Mouse (Mus musculus): ENCODE measurements around the gene Them4.
"Not testable (repeated sequence)": the region's sequence is repeated elsewhere in the genome, so short reads cannot be mapped to it uniquely, and the experiment has no call there.

Gene Them4

DNA sequence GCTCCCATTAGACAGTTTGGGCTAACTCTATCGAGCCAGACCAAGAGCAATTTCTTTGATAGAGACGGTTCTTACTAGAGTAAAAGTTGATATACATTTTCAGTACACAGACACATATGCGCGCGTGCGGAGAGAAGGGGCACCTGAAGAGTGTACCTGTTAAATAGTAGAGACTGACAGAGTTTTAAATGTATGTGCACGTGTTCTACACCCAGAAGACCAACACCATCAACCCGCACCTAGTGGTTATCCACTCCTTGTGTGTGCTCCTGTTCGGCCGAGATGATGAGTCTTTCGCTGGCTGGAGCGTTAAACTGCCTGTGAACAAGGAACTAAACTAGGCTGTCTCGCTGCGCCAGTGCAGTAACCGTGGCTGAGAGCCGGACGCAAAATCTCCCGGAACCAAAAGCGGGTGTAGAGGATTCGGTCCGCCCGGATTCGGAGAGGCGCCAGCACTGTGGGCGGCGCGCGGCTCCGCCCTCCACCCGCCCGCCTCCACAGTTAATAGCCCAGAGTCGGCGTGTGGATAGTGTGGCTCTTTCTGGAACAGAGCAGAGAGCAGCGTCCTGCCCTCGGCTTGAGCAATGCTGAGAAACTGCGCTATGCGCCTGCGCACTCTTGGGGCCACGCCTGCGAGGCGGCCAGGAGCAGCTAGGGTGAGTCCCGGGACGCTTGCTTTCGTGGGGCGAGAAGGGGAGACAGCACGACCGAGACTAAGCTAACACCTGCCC, at the start of gene Them4:
TSS of gene Them4 (plus strand) at position 457 of the 731 bp plus-strand sequence.
- peak; percentile 77 to 78 for DNase-seq (ENCODE audit: low spot score in 2 of 2)

DNA sequence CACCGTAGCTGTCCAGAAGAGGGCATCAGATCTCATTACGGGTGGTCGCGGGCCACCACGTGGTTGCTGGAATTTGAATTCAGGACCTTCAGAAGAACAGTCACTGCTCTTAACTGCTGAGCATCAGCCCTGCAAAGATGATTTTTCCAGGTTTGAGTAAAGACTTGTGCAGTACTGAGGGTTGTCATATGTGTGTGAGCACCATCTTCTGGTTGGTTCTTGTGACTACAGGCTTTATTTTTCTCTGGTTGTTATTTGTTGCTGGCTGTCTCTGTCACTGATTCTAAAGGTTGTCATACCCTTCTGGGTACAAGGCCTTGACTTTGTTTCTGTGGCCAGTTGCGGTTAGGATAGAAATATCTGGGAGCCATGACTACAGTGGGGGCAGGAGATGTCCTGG, 49.3 kb upstream of the Them4 start:
- no peak for DNase-seq (ENCODE audit: low spot score in 2 of 2)

DNA sequence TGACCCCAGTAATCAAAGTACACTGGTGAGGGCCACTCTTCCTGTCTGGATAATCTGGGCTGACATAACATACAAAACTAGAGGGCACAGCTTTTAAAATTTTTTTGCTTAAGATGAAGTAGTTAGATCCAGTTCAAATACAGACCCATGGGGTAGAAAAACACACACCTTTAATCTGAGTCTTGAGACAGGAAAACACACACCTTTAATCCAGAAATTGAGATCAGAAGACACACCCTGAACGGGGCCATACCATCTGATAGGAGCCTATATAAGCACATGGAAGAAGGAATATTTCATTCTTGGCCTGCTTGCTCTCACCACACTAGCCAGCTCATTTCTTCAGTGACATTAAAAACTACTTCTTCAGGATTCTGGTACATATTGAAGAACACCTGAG, 46.2 kb upstream of the Them4 start, which contains the start of gene Gm4778:
TSS of gene Gm4778 (plus strand) at position 301 of the 400 bp plus-strand sequence.
- DNase-seq (ENCODE audit: low spot score in 2 of 2), result not testable (repeated sequence)

- no peak for DNase-seq (ENCODE audit: low spot score in 2 of 2)
These were observed 33.9 kb upstream of the Them4 start for GRCm38 (mm10) chr3:94275991-94276390.

GRCm38 (mm10) chr3:94305457-94305856, 4.4 kb upstream of the Them4 start:
- DNase-seq (ENCODE audit: low spot score in 2 of 2), result no peak

DNA sequence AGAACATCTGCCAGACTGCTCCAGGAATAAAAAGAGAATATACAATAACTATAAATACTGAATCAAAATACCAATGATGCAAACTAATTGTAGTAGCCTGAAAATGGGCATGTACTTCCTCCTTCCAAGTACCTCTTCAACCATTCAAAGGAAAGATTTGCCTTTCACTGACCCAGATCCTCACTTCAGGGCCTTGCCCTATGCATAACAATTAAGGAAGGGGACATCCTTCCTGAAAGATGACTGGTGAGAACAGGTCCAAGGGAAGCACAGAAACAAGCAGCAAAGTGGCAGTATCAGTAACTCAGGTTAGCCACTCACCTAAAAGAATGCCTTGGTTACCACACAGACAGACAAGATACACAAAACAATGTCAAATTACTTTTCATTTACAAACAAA, 2.9 kb upstream of the Them4 start:
- no peak for DNase-seq (ENCODE audit: low spot score in 2 of 2)

DNA sequence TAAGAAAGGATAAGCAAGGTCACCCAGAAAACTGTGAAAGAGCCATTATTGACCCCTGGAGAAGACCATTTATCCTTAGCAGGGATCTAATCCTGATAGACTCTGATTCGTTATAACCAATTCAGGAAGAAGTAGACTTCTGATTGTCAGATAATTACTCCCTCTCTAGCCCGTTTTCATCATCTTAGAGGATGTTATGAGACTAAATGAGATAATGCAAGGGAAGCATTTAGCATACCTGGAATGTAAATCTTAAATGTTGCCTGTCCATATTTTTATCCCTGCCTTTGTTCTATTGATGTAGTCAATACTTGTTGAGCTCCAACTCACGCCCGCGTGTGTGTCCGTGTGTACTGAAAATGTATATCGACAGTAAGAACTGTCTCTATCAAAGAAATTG, 602 bp downstream of the Them4 start:
- no peak for DNase-seq (ENCODE audit: low spot score in 2 of 2)

DNA sequence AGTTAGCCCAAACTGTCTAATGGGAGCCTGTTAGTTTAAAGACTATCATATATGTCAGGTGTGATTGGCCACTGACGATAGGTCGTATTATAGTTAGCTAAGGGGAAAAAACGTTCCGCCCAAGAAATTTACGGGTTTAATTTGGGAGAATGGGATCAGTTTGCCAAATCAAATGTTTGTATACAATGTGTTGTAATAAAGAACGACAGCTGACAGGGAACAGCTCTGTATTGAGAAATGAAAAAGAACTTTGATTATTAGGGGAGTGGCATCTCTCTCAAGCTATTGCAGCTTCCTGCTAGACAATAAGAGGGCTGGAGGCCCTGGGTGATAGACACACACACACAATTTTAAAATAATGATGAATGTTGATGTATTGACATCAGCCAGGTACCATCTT, 1.0 kb downstream of the Them4 start:
- no peak for DNase-seq (ENCODE audit: low spot score in 2 of 2)

DNA sequence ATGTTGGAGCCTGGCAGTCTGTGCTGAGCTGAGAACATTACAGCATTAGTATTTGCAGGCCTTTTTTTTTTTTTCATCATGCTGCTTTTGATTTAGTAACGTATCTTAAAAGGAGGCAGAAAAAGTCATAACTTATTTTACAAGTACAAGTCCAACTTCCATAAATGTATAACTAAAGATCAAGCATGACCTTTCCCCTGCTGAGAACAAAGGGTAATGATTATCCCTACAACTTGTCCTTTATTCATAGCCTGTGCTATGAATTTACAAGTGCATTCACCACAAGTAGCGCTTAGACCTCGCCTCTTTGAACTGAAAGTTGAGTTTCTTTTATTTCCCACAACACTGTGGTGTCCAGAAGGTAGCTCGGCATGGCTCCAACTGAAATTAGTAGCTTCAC, 1.5 kb downstream of the Them4 start:
- DNase-seq (ENCODE audit: low spot score in 2 of 2), result no peak

- DNase-seq (ENCODE audit: low spot score in 2 of 2), result no peak
These were observed 18.8 kb downstream of the Them4 start for GRCm38 (mm10) chr3:94328681-94329080.

DNA sequence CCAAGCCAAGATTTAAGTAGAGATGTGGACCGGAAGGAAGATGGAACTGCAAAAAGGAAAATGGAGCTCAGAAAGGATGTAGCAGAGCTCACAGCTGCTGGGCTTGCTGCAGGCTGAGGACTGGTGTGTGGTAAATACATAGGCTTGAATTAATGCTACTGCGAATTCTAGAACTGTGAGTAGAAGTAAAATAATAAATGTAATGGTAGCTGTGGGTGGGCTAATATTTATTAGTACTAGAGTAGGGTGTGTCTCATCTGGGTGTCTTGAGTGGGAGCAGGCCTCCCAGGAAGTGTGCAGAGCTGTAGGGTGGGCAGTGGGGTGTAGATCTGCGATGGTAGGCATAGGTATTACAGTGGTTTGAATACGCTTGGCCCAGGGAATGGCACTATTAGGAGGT, 24.6 kb downstream of the Them4 start:
- DNase-seq (ENCODE audit: low spot score in 2 of 2), result no peak

DNA sequence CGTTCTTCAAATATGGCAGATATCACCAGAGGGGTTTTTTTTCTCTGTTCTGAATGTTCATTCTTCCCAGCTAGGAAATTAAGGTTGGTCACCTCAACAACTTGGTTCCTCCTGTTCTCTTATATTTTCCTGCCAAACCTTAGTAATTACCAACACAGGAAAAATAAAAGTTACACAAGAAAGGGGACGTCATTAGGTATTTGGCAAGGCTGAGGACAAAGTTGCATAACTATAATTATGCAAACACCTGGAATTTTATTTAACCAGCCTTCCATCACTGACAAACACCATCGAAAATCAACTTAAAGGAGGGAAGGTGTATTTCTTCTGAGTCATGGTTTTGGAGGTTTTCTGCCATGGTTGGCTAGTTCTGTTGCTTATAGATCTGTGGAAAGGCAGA, 28.6 kb downstream of the Them4 start:
- DNase-seq (ENCODE audit: low spot score in 2 of 2), result no peak

- no peak for DNase-seq (ENCODE audit: low spot score in 2 of 2)
These were observed 32.1 kb downstream of the Them4 start, which contains the start of gene Them5 for GRCm38 (mm10) chr3:94341959-94342422. TSS of gene Them5 (plus strand) at chr3:94342099.

GRCm38 (mm10) chr3:94342552-94342951, 32.7 kb downstream of the Them4 start:
- no peak for DNase-seq (ENCODE audit: low spot score in 2 of 2)

DNA sequence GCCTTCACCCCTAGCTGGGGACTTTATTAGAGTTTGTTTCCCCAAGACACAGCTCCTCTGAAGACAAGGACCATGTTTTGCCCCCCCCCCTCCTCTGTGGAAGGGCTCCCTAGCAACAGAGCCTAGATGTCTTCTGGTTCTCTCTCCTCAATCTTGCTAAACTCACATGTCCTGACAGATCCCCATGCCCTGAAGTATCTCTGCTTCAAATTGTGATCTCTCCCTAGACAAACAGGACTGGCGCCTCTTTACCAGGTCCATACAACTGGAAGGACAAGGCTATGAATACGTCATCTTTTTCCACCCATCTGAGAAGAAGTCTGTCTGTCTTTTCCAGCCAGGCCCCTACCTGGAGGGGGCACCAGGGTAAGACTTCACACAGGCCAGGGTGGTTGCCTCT, 34.3 kb downstream of the Them4 start:
- no peak for DNase-seq (ENCODE audit: low spot score in 2 of 2)

- DNase-seq (ENCODE audit: low spot score in 2 of 2), result no peak
These were observed 35.0 kb downstream of the Them4 start for GRCm38 (mm10) chr3:94344897-94345296.

- DNase-seq (ENCODE audit: low spot score in 2 of 2), result no peak
These were observed 38.3 kb downstream of the Them4 start for GRCm38 (mm10) chr3:94348146-94348545.

DNA sequence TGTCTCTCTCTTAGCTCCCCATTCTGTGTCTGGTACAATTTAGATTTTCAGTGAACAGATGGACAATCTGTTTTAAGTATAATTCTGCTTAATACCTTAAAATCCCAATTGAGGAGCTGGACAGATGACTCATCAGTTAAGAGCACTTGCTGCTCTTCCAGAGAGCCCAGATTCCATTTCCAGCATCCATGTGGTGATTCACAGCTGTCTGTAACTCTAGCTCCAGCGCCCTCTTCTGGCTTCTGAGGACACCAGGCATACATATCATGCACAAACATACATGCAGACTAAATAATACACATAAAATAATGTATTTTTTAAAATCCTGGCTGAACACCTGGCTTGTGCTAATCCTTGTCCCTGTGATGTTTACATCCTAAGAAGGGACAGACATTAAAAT, 50.9 kb downstream of the Them4 start:
- DNase-seq (ENCODE audit: low spot score in 2 of 2), result peak in 1 of 2 experiments; percentile 20

DNA sequence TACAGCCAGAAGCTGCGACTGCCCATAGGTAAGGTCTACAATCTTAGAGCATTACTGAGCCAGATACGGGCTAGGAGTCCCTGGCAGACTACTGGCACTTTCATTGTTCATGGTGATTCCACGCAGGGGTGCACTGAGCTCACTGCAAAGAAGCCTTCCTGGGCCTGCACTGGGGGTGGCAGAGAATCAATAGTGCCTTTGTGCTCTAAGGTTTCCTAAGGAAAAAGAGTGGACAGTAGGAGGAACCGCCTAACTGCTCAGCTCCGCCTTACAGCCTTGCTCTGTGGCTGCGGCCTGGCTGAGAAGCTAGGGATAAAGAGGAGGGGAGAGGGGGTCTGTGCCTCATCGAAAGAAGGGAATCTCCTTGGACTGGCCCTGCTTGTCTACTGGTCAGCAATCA, 52.2 kb downstream of the Them4 start, which contains the start of gene C2cd4d:
TSS of gene C2cd4d (plus strand) at position 301 of the 400 bp plus-strand sequence.
- DNase-seq (ENCODE audit: low spot score in 2 of 2), result no peak

DNA sequence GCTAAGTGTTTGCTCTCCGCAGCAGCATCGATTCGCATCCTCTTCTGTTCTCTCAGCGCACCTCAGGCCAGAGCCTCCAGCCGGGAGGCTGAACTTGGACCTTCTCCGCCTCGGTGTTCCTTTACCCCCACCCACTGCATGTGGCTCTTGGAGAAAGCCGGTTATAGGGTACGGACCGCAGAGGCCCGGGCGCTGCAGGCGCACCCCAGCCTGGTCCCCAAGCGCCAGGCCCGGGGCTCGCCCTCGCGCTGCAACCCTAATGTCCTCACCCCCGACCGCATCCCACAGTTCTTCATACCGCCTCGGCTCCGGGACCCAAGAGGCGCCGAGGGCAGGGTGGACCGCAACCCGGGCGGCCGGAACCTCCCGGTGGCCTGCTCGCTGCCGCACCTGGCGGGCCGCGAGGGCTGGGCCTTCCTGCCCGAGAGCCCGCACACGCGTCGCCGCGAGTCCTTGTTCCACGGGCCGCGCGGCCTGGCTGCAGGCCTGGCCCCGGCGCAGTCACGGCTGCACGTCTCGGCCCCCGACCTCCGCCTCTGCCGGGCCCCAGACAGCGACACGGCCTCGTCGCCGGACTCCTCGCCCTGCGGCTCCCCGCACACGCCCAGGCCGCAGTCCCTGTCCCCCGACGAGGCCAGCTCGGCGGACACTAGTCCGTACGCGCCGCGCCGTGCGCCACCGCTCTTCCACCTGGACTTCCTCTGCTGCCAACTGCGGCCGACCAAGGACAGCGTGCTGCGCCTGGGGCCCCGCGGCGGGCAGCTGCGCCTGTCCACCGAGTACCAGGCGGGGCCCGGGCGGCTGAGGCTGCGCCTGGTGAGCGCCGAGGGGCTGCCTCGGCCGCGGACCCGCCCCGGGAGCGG, 53.6 kb downstream of the Them4 start:
- DNase-seq (ENCODE audit: low spot score in 2 of 2), result peak in 1 of 2 experiments; percentile 13

GRCm38 (mm10) chr3:94364154-94364526, 54.3 kb downstream of the Them4 start:
- DNase-seq (ENCODE audit: low spot score in 2 of 2), result no peak

- peak; percentile 62 to 82 for DNase-seq (ENCODE audit: low spot score in 2 of 2)
These were observed 56.9 kb downstream of the Them4 start for GRCm38 (mm10) chr3:94366761-94367160.

- DNase-seq (ENCODE audit: low spot score in 2 of 2), result no peak
These were observed 57.6 kb downstream of the Them4 start for GRCm38 (mm10) chr3:94367511-94367910.
